Mouse (Mus musculus) liver, postnatal 0 days (tissue): ENCODE results near the gene Sergef.

Source experiments
- CTCF ChIP-seq: sonication (generic); IDR thresholded peaks from 2 replicates; pipeline ENCODE4 v1.5.1; 2016; ENCODE audit warnings: antibody characterized with exemption, low read depth
- EP300 ChIP-seq: IDR thresholded peaks from 2 replicates; pipeline ENCODE4 v1.6.1; 2016; ENCODE audit warnings: antibody characterized with exemption, low read depth, mild to moderate bottlenecking

GRCm38 (mm10) chr7:46425012-46425411, 214.6 kb downstream of the Sergef start:
- TF ChIP-seq CTCF, result no peak
- no peak for TF ChIP-seq EP300
